Mouse (Mus musculus): ENCODE measurements around the gene Sall4. TPM values are rescaled to one million over a fixed set of nuclear protein-coding genes. Genes with fewer than 3 reads are reported as not detected.

The Sall4 gene
- polyA plus RNA-seq, 1 experiment, result not detected

- H3K27ac ChIP-seq (ENCODE audit: insufficient read depth, low read length), result no peak overlapping the region
- H3K4me3 ChIP-seq (ENCODE audit: insufficient read depth, low read length), result no peak overlapping the region
- no peaks in the 10 kb centered on the region for H3K4me1 ChIP-seq (ENCODE audit: control insufficient read depth, insufficient read depth, low read length)
- TF ChIP-seq POLR2A (IDR thresholded peaks at IDR 0.05; ENCODE audit: low read depth, low read length) (no peak), CTCF (IDR thresholded peaks at IDR 0.05; ENCODE audit: borderline replicate concordance, insufficient read depth, low read length) (no peak)
Observed at GRCm38 (mm10) chr2:168780024-168780423, 12.3 kb upstream of the Sall4 start.

GRCm38 (mm10) chr2:168777481-168777880 lies 9.7 kb upstream of the Sall4 start:
- no peak for TF ChIP-seq CTCF (IDR thresholded peaks at IDR 0.05; ENCODE audit: borderline replicate concordance, insufficient read depth, low read length)
- TF ChIP-seq POLR2A (IDR thresholded peaks at IDR 0.05; ENCODE audit: low read depth, low read length), result no peak
- no peak overlapping the region for H3K27ac ChIP-seq (ENCODE audit: insufficient read depth, low read length)
- H3K4me1 ChIP-seq (ENCODE audit: control insufficient read depth, insufficient read depth, low read length), result no peaks in the 10 kb centered on the region
- no peak overlapping the region for H3K4me3 ChIP-seq (ENCODE audit: insufficient read depth, low read length)

- Histone ChIP-seq H3K27ac (ENCODE audit: insufficient read depth, low read length) (no peak overlapping the region), H3K4me3 (ENCODE audit: insufficient read depth, low read length) (no peak overlapping the region), H3K4me1 (ENCODE audit: control insufficient read depth, insufficient read depth, low read length) (no peaks in the 10 kb centered on the region)
- TF ChIP-seq CTCF (IDR thresholded peaks at IDR 0.05; ENCODE audit: borderline replicate concordance, insufficient read depth, low read length) (no peak), POLR2A (IDR thresholded peaks at IDR 0.05; ENCODE audit: low read depth, low read length) (no peak)
Observed at GRCm38 (mm10) chr2:168776238-168776637, 8.5 kb upstream of the Sall4 start.

- Histone ChIP-seq H3K4me1 (ENCODE audit: control insufficient read depth, insufficient read depth, low read length) (no peaks in the 10 kb centered on the region; the same call in 1 of the 2 replicates), H3K27ac (ENCODE audit: insufficient read depth, low read length) (no peak overlapping the region), H3K4me3 (ENCODE audit: insufficient read depth, low read length) (no peak overlapping the region)
- TF ChIP-seq CTCF (IDR thresholded peaks at IDR 0.05; ENCODE audit: borderline replicate concordance, insufficient read depth, low read length), result no peak
- no peak for TF ChIP-seq POLR2A (IDR thresholded peaks at IDR 0.05; ENCODE audit: low read depth, low read length)
Observed at GRCm38 (mm10) chr2:168769259-168769658, 1.5 kb upstream of the Sall4 start.

- TF ChIP-seq POLR2A (IDR thresholded peaks at IDR 0.05; ENCODE audit: low read depth, low read length), result no peak
- TF ChIP-seq CTCF (IDR thresholded peaks at IDR 0.05; ENCODE audit: borderline replicate concordance, insufficient read depth, low read length), result no peak
- Histone ChIP-seq H3K4me3 (ENCODE audit: insufficient read depth, low read length) (no peak overlapping the region), H3K4me1 (ENCODE audit: control insufficient read depth, insufficient read depth, low read length) (no peaks in the 10 kb centered on the region; the same call in 1 of the 2 replicates), H3K27ac (ENCODE audit: insufficient read depth, low read length) (no peak overlapping the region)
Observed at GRCm38 (mm10) chr2:168766538-168767361, 993 bp downstream of the Sall4 start.

GRCm38 (mm10) chr2:168765696-168766537 lies 1.8 kb downstream of the Sall4 start:
- H3K4me1 ChIP-seq (ENCODE audit: control insufficient read depth, insufficient read depth, low read length), result no peaks in the 10 kb centered on the region; the same call in 1 of the 2 replicates
- no peak for TF ChIP-seq CTCF (IDR thresholded peaks at IDR 0.05; ENCODE audit: borderline replicate concordance, insufficient read depth, low read length)
- no peak for TF ChIP-seq POLR2A (IDR thresholded peaks at IDR 0.05; ENCODE audit: low read depth, low read length)
- no peak overlapping the region for H3K27ac ChIP-seq (ENCODE audit: insufficient read depth, low read length)
- no peak overlapping the region for H3K4me3 ChIP-seq (ENCODE audit: insufficient read depth, low read length)

GRCm38 (mm10) chr2:168765065-168765681 lies 2.6 kb downstream of the Sall4 start:
- TF ChIP-seq CTCF (IDR thresholded peaks at IDR 0.05; ENCODE audit: borderline replicate concordance, insufficient read depth, low read length), result peak; percentile 56
- TF ChIP-seq POLR2A (IDR thresholded peaks at IDR 0.05; ENCODE audit: low read depth, low read length), result no peak
- no peak overlapping the region for H3K27ac ChIP-seq (ENCODE audit: insufficient read depth, low read length)
- no peaks in the 10 kb centered on the region; the same call in 1 of the 2 replicates for H3K4me1 ChIP-seq (ENCODE audit: control insufficient read depth, insufficient read depth, low read length)
- no peak overlapping the region for H3K4me3 ChIP-seq (ENCODE audit: insufficient read depth, low read length)

- TF ChIP-seq POLR2A (IDR thresholded peaks at IDR 0.05; ENCODE audit: low read depth, low read length), result no peak
- no peak for TF ChIP-seq CTCF (IDR thresholded peaks at IDR 0.05; ENCODE audit: borderline replicate concordance, insufficient read depth, low read length)
- Histone ChIP-seq H3K4me1 (ENCODE audit: control insufficient read depth, insufficient read depth, low read length) (no peaks in the 10 kb centered on the region; the same call in 1 of the 2 replicates), H3K4me3 (ENCODE audit: insufficient read depth, low read length) (no peak overlapping the region), H3K27ac (ENCODE audit: insufficient read depth, low read length) (no peak overlapping the region)
Observed at GRCm38 (mm10) chr2:168764460-168764867, 3.3 kb downstream of the Sall4 start.

- no peaks in the 10 kb centered on the region; the same call in 1 of the 2 replicates for H3K4me1 ChIP-seq (ENCODE audit: control insufficient read depth, insufficient read depth, low read length)
- TF ChIP-seq POLR2A (IDR thresholded peaks at IDR 0.05; ENCODE audit: low read depth, low read length) (no peak), CTCF (IDR thresholded peaks at IDR 0.05; ENCODE audit: borderline replicate concordance, insufficient read depth, low read length) (no peak)
- no peak overlapping the region for H3K4me3 ChIP-seq (ENCODE audit: insufficient read depth, low read length)
- H3K27ac ChIP-seq (ENCODE audit: insufficient read depth, low read length), result no peak overlapping the region
Observed at GRCm38 (mm10) chr2:168763785-168764184, 4.0 kb downstream of the Sall4 start.

Measured in embryonic fibroblast, embryonic 13.5 days (primary cell).